Mouse (Mus musculus) midbrain, embryonic 16.5 days (tissue): ENCODE measurements around the gene Atp6v0e. TPM values are rescaled to one million over a fixed set of nuclear protein-coding genes. Genes with fewer than 3 reads are reported as not detected.

ENCODE experiments used
- ATAC-seq: fragments of 200-750 bp; cut with Nextera tagmentation; 2 replicates; pipeline ENCODE4 v1.8.0; 2017; ENCODE audit warnings: moderate TSS enrichment
- H3K27ac ChIP-seq: fragments of 300-500 bp; sonication (generic); 2 replicates; pipeline ENCODE4 v1.5.1; 2014; ENCODE audit warnings: mild to moderate bottlenecking, low read length, mixed read lengths
- H3K27me3 ChIP-seq: fragments of 300-500 bp; sonication (generic); 2 replicates; pipeline ENCODE4 v1.6.1; 2014; ENCODE audit warnings: low read depth, low read length, mixed read lengths; ENCODE audit not compliant: control insufficient read depth, insufficient read depth
- H3K36me3 ChIP-seq: fragments of 300-500 bp; sonication (generic); 2 replicates; pipeline ENCODE4 v1.6.1; 2014; ENCODE audit warnings: mild to moderate bottlenecking, low read length, moderate library complexity, mixed read lengths; ENCODE audit not compliant: control insufficient read depth, insufficient read depth
- H3K4me1 ChIP-seq: fragments of 300-500 bp; sonication (generic); 2 replicates; pipeline ENCODE4 v1.6.1; 2014; ENCODE audit warnings: mild to moderate bottlenecking, low read length, mixed read lengths; ENCODE audit not compliant: control insufficient read depth, insufficient read depth
- H3K4me2 ChIP-seq: fragments of 300-500 bp; sonication (generic); 2 replicates; pipeline ENCODE4 v1.6.1; 2014; ENCODE audit warnings: mild to moderate bottlenecking, low read length, mixed read lengths
- H3K4me3 ChIP-seq: fragments of 300-500 bp; sonication (generic); 2 replicates; pipeline ENCODE4 v1.5.1; 2014; ENCODE audit warnings: low read depth, mild to moderate bottlenecking, low read length, moderate library complexity, mixed read lengths
- H3K9ac ChIP-seq: fragments of 300-500 bp; sonication (generic); 2 replicates; pipeline ENCODE4 v1.6.1; 2014; ENCODE audit warnings: low read depth, low read length, mixed read lengths
- H3K9me3 ChIP-seq: fragments of 300-500 bp; sonication (generic); replicated peaks from 2 replicates; pipeline ENCODE4 v1.6.1; 2014; ENCODE audit warnings: mild to moderate bottlenecking, low read length, mixed read lengths; ENCODE audit not compliant: control insufficient read depth, poor library complexity, severe bottlenecking
- WGBS: fragments of 180-500 bp; shearing (Covaris S2); extraction: QIAGEN DNeasy Blood & Tissue Kit; methylation state at CpG from one replicate; pipeline ENCODE4 v1.1.7; 2014; 5-methylcytosine and 5-hydroxymethylcytosine counted together
- polyA plus RNA-seq: library from polyadenylated mRNA; unstranded; fragments of >200 nt; fragmentation: Nextera tagmentation; extraction: Ambion mirVana; gene quantifications from 2 replicates; pipeline ENCODE4 v1.2.1, GENCODE M21; 2015

The Atp6v0e gene
- polyA plus RNA-seq, 1 experiment from 2014 or later, result 83.0 TPM

DNA sequence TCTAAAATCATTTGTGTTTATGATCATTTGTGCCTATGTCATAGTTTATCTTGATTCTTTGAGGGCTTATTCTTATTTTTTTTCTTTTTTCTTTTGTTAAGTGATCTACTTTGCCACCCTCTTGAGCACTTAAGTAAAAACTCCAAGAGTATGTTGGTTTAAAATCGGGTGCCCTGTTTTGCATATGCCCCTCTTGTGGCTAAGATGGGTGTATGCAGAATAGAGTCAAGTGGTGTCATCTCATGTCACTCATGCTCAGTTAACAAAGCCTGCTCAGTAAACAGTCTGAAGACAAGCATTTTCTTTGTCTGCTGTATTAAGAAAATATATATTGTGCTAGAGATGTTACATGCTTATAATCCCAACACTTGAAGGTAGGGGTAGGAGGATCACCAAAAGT lies 80.3 kb downstream of the Atp6v0e start:
- H3K36me3 ChIP-seq, result 0 out of 2 replicates have a peak, but pooled peaks cover 3% of the 10 kb centered on the region
- no peaks in the 10 kb centered on the region for H3K4me1 ChIP-seq
- no peak overlapping the region for H3K9ac ChIP-seq
- H3K27me3 ChIP-seq, result no peaks in the 10 kb centered on the region
- H3K9me3 ChIP-seq, result no peaks in the 10 kb centered on the region
- H3K4me3 ChIP-seq, result no peak overlapping the region
- ATAC-seq, result no peak
- no peak overlapping the region for H3K27ac ChIP-seq
- WGBS, result 67% methylated on average over 1 of the region's 1 CpGs
- no peak overlapping the region for H3K4me2 ChIP-seq

Other genes with a start within 250 kb of the Atp6v0e start
- gene Neurl1b, start 248.4 kb upstream of the Atp6v0e start, polyA plus RNA-seq, result 2.0 and 2.3 TPM in 2 replicates
- 102 and 103 TPM in 2 replicates for gene Ergic1, start 101.7 kb upstream of the Atp6v0e start, polyA plus RNA-seq
- gene Dusp1, start 101.1 kb upstream of the Atp6v0e start, polyA plus RNA-seq, result 33.4 and 35.1 TPM in 2 replicates
- 9.7 and 11.0 TPM in 2 replicates for gene Crebrf, start 52.4 kb downstream of the Atp6v0e start, polyA plus RNA-seq
- gene Bnip1, start 117.8 kb downstream of the Atp6v0e start, polyA plus RNA-seq, result 62.3 and 64.2 TPM in 2 replicates
- not detected in 2 replicates for gene Nkx2-5, start 181.8 kb downstream of the Atp6v0e start, polyA plus RNA-seq